Mouse (Mus musculus) cortical plate, adult 2 months (tissue): ENCODE results near the gene Elmod3.

ENCODE experiments used
- CTCF ChIP-seq: fragments of 200-500 bp; IDR thresholded peaks from 2 replicates; pipeline ENCODE4 v1.5.1; 2011; ENCODE audit warnings: mild to moderate bottlenecking, control low read depth, low read length; ENCODE audit not compliant: insufficient read depth; ENCODE audit errors: extremely low read depth
- POLR2A ChIP-seq: fragments of 200-500 bp; IDR thresholded peaks from 2 replicates; pipeline ENCODE4 v1.6.1; 2011; ENCODE audit warnings: mild to moderate bottlenecking, low read length, control low read depth; ENCODE audit not compliant: insufficient read depth; ENCODE audit errors: extremely low read depth

DNA sequence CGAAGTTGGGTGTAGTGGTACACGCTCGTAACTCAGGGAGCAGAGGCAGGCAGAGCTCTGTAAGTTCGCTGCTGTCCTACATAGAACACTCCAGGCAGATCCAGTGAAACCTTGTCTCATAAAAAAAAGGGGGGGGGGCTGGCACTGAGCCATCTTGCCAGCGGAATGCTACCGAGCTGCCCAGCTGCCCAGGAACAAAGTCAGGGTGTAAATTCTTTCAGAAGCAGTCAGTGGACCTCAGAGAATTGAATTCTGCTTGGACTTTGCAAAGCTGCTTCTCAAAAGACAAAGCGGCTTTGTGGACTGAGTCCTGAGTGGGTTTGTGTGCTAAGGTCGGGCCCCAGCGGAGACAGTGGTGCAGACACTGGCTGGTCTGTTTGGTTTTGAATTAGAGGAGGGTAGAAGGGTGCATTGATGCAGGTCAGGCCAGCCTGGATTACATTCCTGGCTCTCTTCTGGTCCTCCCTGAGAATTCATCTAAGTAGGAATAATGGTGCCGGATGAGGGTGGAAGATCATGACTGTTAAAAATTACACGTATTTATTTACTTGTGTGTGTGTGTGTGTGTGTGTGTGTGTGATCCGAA is 54.9 kb downstream of the Elmod3 start:
- no peak for TF ChIP-seq POLR2A
- TF ChIP-seq CTCF = no peak
